Mouse (Mus musculus): ENCODE results near the gene Gm28490.
"Not testable (repeated sequence)": the region's sequence is repeated elsewhere in the genome, so short reads cannot be mapped to it uniquely, and the experiment has no call there.

The Gm28490 gene

DNA sequence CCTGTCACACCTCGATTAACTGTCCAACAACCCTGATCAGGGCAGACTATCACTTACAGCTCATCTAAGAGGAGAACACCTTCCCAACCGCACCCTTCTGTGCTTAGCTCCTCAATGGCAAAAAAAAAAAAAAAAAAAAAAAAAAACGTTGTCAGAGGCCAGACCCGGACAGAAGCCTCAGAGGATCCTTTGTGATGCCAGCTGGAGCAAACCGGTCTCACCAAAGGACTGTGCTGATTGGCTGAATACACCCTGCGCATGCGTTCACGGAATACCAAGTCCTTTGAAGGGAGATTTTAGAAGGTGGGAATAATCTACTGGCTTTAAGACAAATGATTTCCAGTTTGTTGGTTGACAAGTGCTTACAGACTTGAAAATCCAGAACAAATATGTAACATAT lies at the start of gene Gm28490:
TSS of gene Gm28490 (minus strand) at position 101 of the 400 bp plus-strand sequence.
- not testable (repeated sequence) for DNase-seq (ENCODE audit: low spot score in 2 of 2)

All from spleen, postnatal 10 days (tissue).